Mouse (Mus musculus) B cell, adult 2 months (primary cell): Measurements from ENCODE around the gene Wdr78.

Experiments
- DNase-seq, 2 experiments: peaks; one replicate each; pipeline ENCODE4 v3.0.0; 2022

Wdr78 gene

GRCm38 (mm10) chr4:103048046-103048445 lies 66.3 kb downstream of the Wdr78 start:
- DNase-seq: no peak

GRCm38 (mm10) chr4:103042997-103043396 lies 71.4 kb downstream of the Wdr78 start:
- DNase-seq: peak in 1 of 2 experiments; percentile 8

GRCm38 (mm10) chr4:103039838-103040191 lies 74.5 kb downstream of the Wdr78 start:
- no peak for DNase-seq

- no peak for DNase-seq
Measured at GRCm38 (mm10) chr4:103039103-103039837, 75.1 kb downstream of the Wdr78 start.

- no peak for DNase-seq
Measured at GRCm38 (mm10) chr4:103028177-103029088, 85.9 kb downstream of the Wdr78 start.

GRCm38 (mm10) chr4:103027745-103028144 lies 86.6 kb downstream of the Wdr78 start:
- DNase-seq: no peak

GRCm38 (mm10) chr4:103026621-103027020 lies 87.7 kb downstream of the Wdr78 start, which contains the start of gene Insl5:
Gene Insl5, minus strand, starts transcription at chr4:103026842.
- DNase-seq: no peak

- DNase-seq: no peak
Measured at GRCm38 (mm10) chr4:103013490-103013889, 100.9 kb downstream of the Wdr78 start.

- DNase-seq: no peak
Measured at GRCm38 (mm10) chr4:103011823-103012222, 102.5 kb downstream of the Wdr78 start.

- no peak for DNase-seq
Measured at GRCm38 (mm10) chr4:103010734-103011133, 103.6 kb downstream of the Wdr78 start.

GRCm38 (mm10) chr4:103006943-103007418 lies 107.4 kb downstream of the Wdr78 start:
- no peak for DNase-seq

GRCm38 (mm10) chr4:103006266-103006665 lies 108.1 kb downstream of the Wdr78 start:
- no peak for DNase-seq

GRCm38 (mm10) chr4:103005190-103005945 lies 109.0 kb downstream of the Wdr78 start:
- DNase-seq: no peak

GRCm38 (mm10) chr4:103004681-103005080 lies 109.7 kb downstream of the Wdr78 start:
- DNase-seq: no peak

GRCm38 (mm10) chr4:102991685-102992084 lies 122.7 kb downstream of the Wdr78 start:
- DNase-seq: no peak

- no peak for DNase-seq
Measured at GRCm38 (mm10) chr4:102990595-102991340, 123.6 kb downstream of the Wdr78 start.

GRCm38 (mm10) chr4:102990016-102990415 lies 124.3 kb downstream of the Wdr78 start:
- no peak for DNase-seq

- DNase-seq: no peak
Measured at GRCm38 (mm10) chr4:102989391-102989790, 125.0 kb downstream of the Wdr78 start.

- DNase-seq: no peak
Measured at GRCm38 (mm10) chr4:102988526-102988925, 125.8 kb downstream of the Wdr78 start.
